Mouse (Mus musculus): ENCODE measurements around the gene Smok3a.

Smok3a gene

DNA sequence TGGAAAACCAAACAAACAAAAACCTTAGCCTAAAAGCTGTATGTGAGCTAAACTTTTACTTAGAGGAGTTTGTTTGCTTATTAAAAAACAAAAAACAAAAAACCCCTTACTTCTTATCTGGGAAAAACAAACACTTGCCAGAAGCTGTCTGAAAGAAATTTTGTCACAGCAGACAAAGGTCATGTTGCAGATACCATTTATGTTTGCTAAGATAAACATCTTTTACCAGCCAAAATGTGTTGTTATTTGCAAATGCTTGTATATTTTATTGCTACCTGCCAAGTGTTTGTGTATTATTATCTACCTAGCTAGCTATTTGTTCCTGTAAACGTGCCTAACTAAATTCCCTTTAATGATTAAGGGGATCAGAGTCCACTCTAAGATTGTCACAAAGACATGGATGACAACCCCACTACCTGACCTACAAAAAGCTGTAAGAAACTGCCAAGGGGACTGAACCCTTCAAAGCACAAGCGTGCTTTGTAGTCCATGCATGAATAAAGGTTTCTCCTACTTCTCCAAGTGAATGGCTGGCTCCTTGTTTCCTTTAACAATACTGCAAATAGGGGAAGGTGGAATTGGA is 62.3 kb downstream of the Smok3a start:
- CTCF ChIA-PET, result no interaction called here
- POLR2A ChIA-PET, result interaction anchor here in 1 of 4 experiments (0.7 to 2.8 kb wide), 2 partner anchors 33 to 72 kb away, joined by 3 to 10 read pairs; partner anchors contain the start of gene Zscan21

GRCm38 (mm10) chr5:138083936-138084335 is 62.9 kb downstream of the Smok3a start:
- CTCF ChIA-PET, result no interaction called here

More at GRCm38 (mm10) chr5:138083936-138084335, 62.9 kb downstream of the Smok3a start:
- POLR2A ChIA-PET, result interaction anchor here in 3 of 4 experiments (0.7 to 3.8 kb wide), 15 partner anchors 10 to 961 kb away, joined by 3 to 21 read pairs (median 5); partner anchors contain the start of genes Cnpy4 (in 1 of the 3), Pop7 (in 1 of the 3), Taf6 (in 1 of the 3) and Zfp113 (in 1 of the 3)

All from embryonic stem cell, embryonic (primary cell).